ENCODE assay signal across 8 mouse cellular contexts in the genomic region with DNA sequence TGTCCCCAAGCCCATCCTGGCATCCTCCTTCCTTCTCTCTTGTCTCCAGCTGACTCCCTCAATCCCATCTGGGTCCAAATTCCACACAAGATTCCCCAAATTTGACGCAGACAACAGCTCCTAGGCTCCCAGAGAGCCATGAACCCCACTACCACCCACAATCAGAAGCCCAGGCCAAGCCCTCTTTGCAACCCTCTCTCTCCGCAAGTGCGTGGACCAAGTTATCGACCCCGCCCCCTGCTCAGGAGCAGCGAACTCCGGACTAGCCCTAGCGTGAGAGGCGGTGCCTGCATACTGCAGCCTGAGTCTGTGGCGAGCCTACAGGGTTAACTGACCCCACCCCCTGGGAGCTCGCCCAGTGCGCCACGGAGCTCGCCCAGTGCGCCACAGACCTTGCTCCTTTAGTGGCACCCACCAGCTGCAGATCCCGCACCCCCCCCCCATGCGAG. TPM values are rescaled to one million over a fixed set of nuclear protein-coding genes. Genes with fewer than 3 reads are reported as not detected.
A peak's percentile ranks its signal among the peaks of the same experiment; 100 is the strongest.
DNase-seq lines count a peak whose midpoint lies in the region; TF ChIP-seq lines count a peak whose summit lies in the region.

No protein-coding gene starts in this region.

- TF ChIP-seq CTCF in olfactory bulb, adult 2 months (IDR thresholded peaks at IDR 0.05; ENCODE audit: insufficient read depth, low read depth, low read length), result no peak

- peaks cover 82% of the 10 kb centered on the region for H3K27me3 ChIP-seq in limb, embryonic 10.5 days (ENCODE audit: low read depth, poor library complexity, severe bottlenecking)

- H3K36me3 ChIP-seq in limb, embryonic 10.5 days, result no peaks in the 10 kb centered on the region

- no peaks in the 10 kb centered on the region for H3K9me3 ChIP-seq in limb, embryonic 10.5 days (replicated peaks)

- 2% methylated on average over 17 of the region's 17 CpGs for WGBS in limb, embryonic 10.5 days
- 3% methylated on average over 17 of the region's 17 CpGs for whole genome bisulfite sequencing in olfactory bulb, adult 2 months

- H3K27ac ChIP-seq in limb, embryonic 10.5 days, result no peak overlapping the region
- no peak overlapping the region for H3K27ac ChIP-seq in olfactory bulb, adult 2 months (ENCODE audit: insufficient read depth, low read depth, low read length)

- DNase-seq in adrenal gland, postnatal 25 days, result peak; percentile 4
- no peak for DNase-seq in adrenal gland, postnatal 36 days
- peak; percentile 16 for DNase-seq in right cerebral cortex, postnatal 4 days
- no peak for DNase-seq in right cerebral cortex, postnatal 14 days
- peak; percentile 49 for DNase-seq in limb, embryonic 10.5 days (ENCODE audit: low spot score)
- DNase-seq in urinary bladder, postnatal 36 days (ENCODE audit: low spot score in 2 of 2), result no peak
- DNase-seq in frontal cortex, postnatal 36 days (ENCODE audit: low spot score in 2 of 2), result no peak

- no peak for TF ChIP-seq POLR2A in olfactory bulb, adult 2 months (IDR thresholded peaks at IDR 0.05; ENCODE audit: insufficient read depth, low read depth, low read length)

- peaks cover 35% of the 10 kb centered on the region for H3K4me1 ChIP-seq in limb, embryonic 10.5 days
- H3K4me1 ChIP-seq in olfactory bulb, adult 2 months (ENCODE audit: control insufficient read depth, insufficient read depth, low read length), result peaks cover 24% of the 10 kb centered on the region

- peak overlapping the region; percentile 49 for H3K4me3 ChIP-seq in limb, embryonic 10.5 days
- H3K4me3 ChIP-seq in olfactory bulb, adult 2 months (ENCODE audit: insufficient read depth, low read depth, low read length), result peak overlapping the region; percentile 82

RNA-seq across cellular contexts. Expression of a gene that starts 2.6 kb away (rescaled TPM):
- 2.4 and 2.9 TPM in 2 replicates for total RNA-seq in adrenal gland, postnatal 25 days (2021)
- 1 to 10 TPM in 1 of 2 experiments, under 1 TPM in 1; 0.70 to 1.9 TPM for total RNA-seq in adrenal gland, postnatal 36 days (2021)
- 0.05 TPM in 1 of 2 replicates, not detected in the other for polyA plus RNA-seq in limb, embryonic 10.5 days (2016; fragmentation: Nextera tagmentation; extraction: Ambion mirVana)
- polyA plus RNA-seq in olfactory bulb, adult 2 months (2012; ENCODE audit: insufficient read depth, insufficient read length, low replicate concordance, missing spikeins), result 36.5 TPM in 1 of 2 replicates, not detected in the other

Comparison
In these comparisons a context has a peak if more than half of its experiments do, and no peak if none do; other contexts are left out.
1. DNase-seq: peak in adrenal gland, postnatal 25 days (single experiment), right cerebral cortex, postnatal 4 days (single experiment) and limb, embryonic 10.5 days (single experiment); none in adrenal gland, postnatal 36 days (0 of 2), right cerebral cortex, postnatal 14 days (single experiment), urinary bladder, postnatal 36 days (0 of 2) and frontal cortex, postnatal 36 days (0 of 2).